Mouse (Mus musculus): ENCODE measurements around the gene Hk2. TPM values are rescaled to one million over a fixed set of nuclear protein-coding genes. Genes with fewer than 3 reads are reported as not detected.

Gene Hk2
- polyA plus RNA-seq, 2 experiments, result 3.2 to 5.6 TPM

DNA sequence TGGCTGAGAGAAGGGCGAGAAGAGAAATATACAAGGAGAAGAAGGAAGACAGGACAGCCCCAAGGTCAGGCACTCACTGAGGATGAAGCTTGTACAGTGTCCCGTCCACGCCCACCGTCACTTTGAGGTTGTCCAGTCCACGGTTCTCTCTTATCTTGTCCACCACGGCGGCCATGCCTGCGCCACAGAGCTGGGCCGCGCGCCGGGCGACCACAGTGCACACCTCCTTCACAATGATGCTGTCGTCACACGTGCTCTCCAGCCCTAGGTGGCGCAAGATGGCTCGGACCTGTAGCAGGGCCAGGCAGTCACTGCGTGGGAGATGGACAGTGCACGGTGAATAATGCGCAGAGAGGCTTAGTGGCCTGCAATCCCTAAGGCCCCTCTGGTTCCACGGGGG is 45.6 kb downstream of the Hk2 start:
- TF ChIP-seq EP300 (IDR thresholded peaks at IDR 0.05; ENCODE audit: low read depth) (no peak), CTCF (IDR thresholded peaks at IDR 0.05; ENCODE audit: low read depth) (no peak)

DNA sequence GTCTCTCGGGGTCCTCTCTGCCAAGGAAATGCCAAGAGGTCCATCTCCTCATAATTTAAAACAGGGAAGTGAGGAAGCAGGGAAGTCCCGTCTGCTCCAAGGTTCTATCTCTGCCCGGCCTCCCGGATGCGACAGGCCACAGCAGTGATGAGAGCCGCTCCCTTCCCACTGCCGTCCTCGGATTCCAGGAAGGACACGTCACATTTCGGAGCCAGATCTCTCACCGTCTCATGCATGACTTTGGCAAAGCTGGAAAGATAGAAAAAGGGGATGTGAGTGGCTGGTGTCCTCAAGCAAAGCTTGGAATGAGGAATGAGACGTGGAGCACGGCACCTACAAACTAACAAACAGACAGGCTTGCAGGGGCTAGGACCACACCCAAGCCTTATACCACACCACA is 47.0 kb downstream of the Hk2 start:
- H3K36me3 ChIP-seq (replicated peaks; ENCODE audit: control insufficient read depth, insufficient read depth, low read depth), result no peaks in the 10 kb centered on the region
- DNase-seq (ENCODE audit: low read depth in 3 of 3, low spot score in 3 of 3), result no peak
- H3K27ac ChIP-seq, result no peak overlapping the region
- H3K9me3 ChIP-seq (ENCODE audit: control insufficient read depth, low read length), result no peaks in the 10 kb centered on the region
- no peak overlapping the region for H3K4me3 ChIP-seq (ENCODE audit: insufficient read depth in 1 of 2, low read depth in 2 of 2, low read length in 2 of 2)
- TF ChIP-seq EP300 (IDR thresholded peaks at IDR 0.05; ENCODE audit: low read depth) (no peak), CTCF (IDR thresholded peaks at IDR 0.05; ENCODE audit: low read depth) (no peak)
- no peaks in the 10 kb centered on the region for H3K4me1 ChIP-seq (replicated peaks; ENCODE audit: control insufficient read depth in 2 of 2, insufficient read depth in 2 of 2, low read length in 1 of 2)
- no peak overlapping the region for H3K4me2 ChIP-seq (ENCODE audit: low read depth)
- no peak for ATAC-seq (ENCODE audit: insufficient read depth)
- no peak overlapping the region for H3K9ac ChIP-seq (replicated peaks)
- no peaks in the 10 kb centered on the region for H3K27me3 ChIP-seq (ENCODE audit: control insufficient read depth, insufficient read depth, low read length)
- 79% methylated on average over 13 of the region's 13 CpGs for WGBS (ENCODE audit: insufficient replicate concordance)

More for the DNA sequence above, 45.6 kb downstream of the Hk2 start:
- no peak overlapping the region for H3K27ac ChIP-seq
- ATAC-seq (ENCODE audit: insufficient read depth) (no peak), DNase-seq (ENCODE audit: low read depth in 3 of 3, low spot score in 3 of 3) (no peak)
- H3K27me3 ChIP-seq (ENCODE audit: control insufficient read depth, insufficient read depth, low read length), result no peaks in the 10 kb centered on the region
- H3K9ac ChIP-seq (replicated peaks), result no peak overlapping the region
- H3K4me3 ChIP-seq (ENCODE audit: insufficient read depth in 1 of 2, low read depth in 2 of 2, low read length in 2 of 2), result no peak overlapping the region
- 81% methylated on average over 21 of the region's 21 CpGs for WGBS (ENCODE audit: insufficient replicate concordance)
- H3K4me1 ChIP-seq (replicated peaks; ENCODE audit: control insufficient read depth in 2 of 2, insufficient read depth in 2 of 2, low read length in 1 of 2), result no peaks in the 10 kb centered on the region
- no peaks in the 10 kb centered on the region for H3K36me3 ChIP-seq (replicated peaks; ENCODE audit: control insufficient read depth, insufficient read depth, low read depth)
- H3K4me2 ChIP-seq (ENCODE audit: low read depth), result no peak overlapping the region
- no peaks in the 10 kb centered on the region for H3K9me3 ChIP-seq (ENCODE audit: control insufficient read depth, low read length)

DNA sequence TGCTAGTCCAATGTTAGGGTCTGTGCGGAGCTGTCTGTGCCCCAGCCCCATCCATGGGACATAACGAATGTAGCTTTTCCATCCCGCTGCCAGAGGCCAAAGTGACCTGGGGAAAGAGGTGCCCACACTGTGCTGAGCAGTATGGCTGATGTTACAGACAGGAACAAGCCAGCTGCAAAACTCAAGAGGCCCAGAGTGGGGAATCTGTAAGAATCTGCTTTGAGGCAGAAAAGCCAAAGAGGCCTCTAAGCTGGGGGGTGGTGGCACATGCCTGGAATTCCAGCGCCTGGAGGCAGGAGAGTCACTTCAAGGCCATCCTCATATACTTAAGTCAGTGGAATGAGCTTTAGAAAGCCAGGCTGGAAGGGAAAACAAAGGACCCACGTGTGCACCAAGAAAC is 50.9 kb downstream of the Hk2 start:
- no peaks in the 10 kb centered on the region for H3K36me3 ChIP-seq (replicated peaks; ENCODE audit: control insufficient read depth, insufficient read depth, low read depth)
- 62% methylated on average over 5 of the region's 5 CpGs for WGBS (ENCODE audit: insufficient replicate concordance)
- no peak for ATAC-seq (ENCODE audit: insufficient read depth)
- TF ChIP-seq CTCF (IDR thresholded peaks at IDR 0.05; ENCODE audit: low read depth) (no peak), EP300 (IDR thresholded peaks at IDR 0.05; ENCODE audit: low read depth) (no peak)
- no peak overlapping the region for H3K27ac ChIP-seq
- DNase-seq (ENCODE audit: low read depth in 3 of 3, low spot score in 3 of 3), result no peak
- no peaks in the 10 kb centered on the region for H3K27me3 ChIP-seq (ENCODE audit: control insufficient read depth, insufficient read depth, low read length)
- H3K4me1 ChIP-seq (replicated peaks; ENCODE audit: control insufficient read depth in 2 of 2, insufficient read depth in 2 of 2, low read length in 1 of 2), result no peaks in the 10 kb centered on the region
- H3K4me2 ChIP-seq (ENCODE audit: low read depth), result no peak overlapping the region
- no peaks in the 10 kb centered on the region for H3K9me3 ChIP-seq (ENCODE audit: control insufficient read depth, low read length)
- H3K4me3 ChIP-seq (ENCODE audit: insufficient read depth in 1 of 2, low read depth in 2 of 2, low read length in 2 of 2), result no peak overlapping the region
- H3K9ac ChIP-seq (replicated peaks), result no peak overlapping the region

DNA sequence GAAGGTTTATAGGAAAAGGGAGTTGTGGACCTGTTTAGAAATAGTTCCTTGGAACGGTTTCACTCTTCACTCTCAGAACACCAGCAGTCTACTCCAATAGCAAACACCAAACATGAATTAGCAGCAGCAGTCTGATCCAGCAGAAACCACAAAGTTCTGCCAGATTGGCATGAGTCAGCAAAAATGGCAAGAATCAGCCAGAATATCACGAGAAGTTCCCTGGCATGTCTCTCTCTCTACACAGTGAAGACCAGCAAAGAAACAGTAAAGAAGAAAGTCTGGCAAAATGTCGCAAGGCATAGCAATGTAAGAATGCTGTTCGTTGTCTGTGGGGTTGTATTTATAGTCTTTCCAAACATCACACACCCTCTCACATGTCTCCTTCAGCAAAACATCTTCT is 58.1 kb downstream of the Hk2 start:
- Histone ChIP-seq H3K36me3 (replicated peaks; ENCODE audit: control insufficient read depth, insufficient read depth, low read depth) (no peaks in the 10 kb centered on the region), H3K27ac (no peak overlapping the region), H3K4me2 (ENCODE audit: low read depth) (no peak overlapping the region), H3K4me3 (ENCODE audit: insufficient read depth in 1 of 2, low read depth in 2 of 2, low read length in 2 of 2) (no peak overlapping the region), H3K9ac (replicated peaks) (no peak overlapping the region), H3K27me3 (ENCODE audit: control insufficient read depth, insufficient read depth, low read length) (no peaks in the 10 kb centered on the region), H3K9me3 (ENCODE audit: control insufficient read depth, low read length) (no peaks in the 10 kb centered on the region), H3K4me1 (replicated peaks; ENCODE audit: control insufficient read depth in 2 of 2, insufficient read depth in 2 of 2, low read length in 1 of 2) (no peaks in the 10 kb centered on the region)
- no peak for TF ChIP-seq EP300 (IDR thresholded peaks at IDR 0.05; ENCODE audit: low read depth)
- no peak for TF ChIP-seq CTCF (IDR thresholded peaks at IDR 0.05; ENCODE audit: low read depth)
- DNase-seq (ENCODE audit: low read depth in 3 of 3, low spot score in 3 of 3) (no peak), ATAC-seq (ENCODE audit: insufficient read depth) (no peak)
- 49% methylated on average over 4 of the region's 4 CpGs for WGBS (ENCODE audit: insufficient replicate concordance)

DNA sequence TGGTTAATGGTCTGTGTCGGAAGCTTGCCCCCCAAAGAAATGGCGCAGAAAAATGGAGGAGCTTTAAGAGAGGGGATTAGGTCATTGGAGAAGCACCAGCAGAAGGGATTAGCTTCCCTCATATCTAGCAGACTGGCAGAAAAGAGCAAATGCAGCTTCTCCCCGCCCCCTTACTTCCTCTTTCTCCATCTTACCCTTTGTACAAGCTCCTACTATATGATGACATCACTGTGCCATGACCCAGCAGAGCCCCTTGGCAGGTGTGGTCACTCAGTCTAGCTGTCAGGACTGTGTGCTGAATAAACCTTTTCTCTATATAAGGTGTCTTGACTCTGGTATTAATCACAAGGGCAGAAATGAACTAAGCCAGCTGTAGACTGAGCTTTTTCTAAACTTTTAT is 58.6 kb downstream of the Hk2 start:
- DNase-seq (ENCODE audit: low read depth in 3 of 3, low spot score in 3 of 3) (no peak), ATAC-seq (ENCODE audit: insufficient read depth) (no peak)
- Histone ChIP-seq H3K4me2 (ENCODE audit: low read depth) (no peak overlapping the region), H3K4me3 (ENCODE audit: insufficient read depth in 1 of 2, low read depth in 2 of 2, low read length in 2 of 2) (no peak overlapping the region), H3K27me3 (ENCODE audit: control insufficient read depth, insufficient read depth, low read length) (no peaks in the 10 kb centered on the region), H3K27ac (no peak overlapping the region), H3K36me3 (replicated peaks; ENCODE audit: control insufficient read depth, insufficient read depth, low read depth) (no peaks in the 10 kb centered on the region), H3K9ac (replicated peaks) (no peak overlapping the region), H3K4me1 (replicated peaks; ENCODE audit: control insufficient read depth in 2 of 2, insufficient read depth in 2 of 2, low read length in 1 of 2) (no peaks in the 10 kb centered on the region), H3K9me3 (ENCODE audit: control insufficient read depth, low read length) (no peaks in the 10 kb centered on the region)
- 63% methylated on average over 3 of the region's 3 CpGs for WGBS (ENCODE audit: insufficient replicate concordance)
- TF ChIP-seq CTCF (IDR thresholded peaks at IDR 0.05; ENCODE audit: low read depth), result no peak
- no peak for TF ChIP-seq EP300 (IDR thresholded peaks at IDR 0.05; ENCODE audit: low read depth)
